Mouse (Mus musculus) brain, embryonic 14.5 days (tissue): ENCODE data around the gene Manba.

Experiments used
- CTCF ChIP-seq: fragments of 200-500 bp; IDR thresholded peaks from 2 replicates; pipeline ENCODE4 v1.5.1; 2012; ENCODE audit warnings: inconsistent platforms, mild to moderate bottlenecking, moderate library complexity, borderline replicate concordance; ENCODE audit not compliant: insufficient read depth, insufficient read length; ENCODE audit errors: extremely low read depth
- POLR2A ChIP-seq: fragments of 200-500 bp; IDR thresholded peaks from 2 replicates; pipeline ENCODE4 v1.6.1; 2012; ENCODE audit warnings: mild to moderate bottlenecking, inconsistent platforms, borderline replicate concordance; ENCODE audit not compliant: poor library complexity, insufficient read depth, insufficient read length, severe bottlenecking; ENCODE audit errors: extremely low read depth

DNA sequence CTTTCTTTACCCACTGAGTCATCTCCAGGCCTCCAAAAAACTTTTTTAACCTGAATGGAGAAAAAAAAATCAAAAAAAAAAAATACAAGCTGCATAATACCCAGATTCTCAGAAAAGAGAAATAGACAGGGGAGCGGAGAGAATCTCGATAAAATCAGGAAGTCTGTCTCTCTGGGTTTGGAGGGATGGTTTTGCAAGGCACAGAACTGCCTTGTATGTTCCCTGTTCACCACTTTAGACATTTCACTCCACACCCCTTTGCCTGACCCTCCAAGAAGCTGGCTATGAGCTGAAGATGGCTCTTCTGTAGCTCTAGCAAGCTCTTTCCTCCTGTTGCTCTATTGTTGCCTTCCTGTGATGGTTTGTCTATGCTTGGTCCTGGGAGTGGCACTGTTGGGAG is 8.4 kb upstream of the Manba start:
- no peak for TF ChIP-seq CTCF
- TF ChIP-seq POLR2A, result no peak
